Mouse (Mus musculus) retina, postnatal 1 day (tissue): ENCODE measurements at regions not wholly inside any gene's neighbourhood (a gene's known extent, or its start where the extent isn't known, plus 50 kb on each side); places are given as distances from the start of the nearest gene placed in this dataset.

Source experiments
- DNase-seq: peaks from one replicate; pipeline ENCODE4 v3.0.0-alpha.2; 2012

GRCm38 (mm10) chr4:150769043-150769442 is 84.7 kb upstream of the Errfi1 start:
- DNase-seq, result no peak

GRCm38 (mm10) chr4:150758467-150759237 is 95.1 kb upstream of the Errfi1 start:
- DNase-seq, result peak; percentile 58

- no peak for DNase-seq
Measured at GRCm38 (mm10) chr4:150757815-150758426, 95.8 kb upstream of the Errfi1 start.

- DNase-seq, result no peak
Measured at GRCm38 (mm10) chr4:150757291-150757741, 96.4 kb upstream of the Errfi1 start.

GRCm38 (mm10) chr4:150755446-150755845 is 98.3 kb upstream of the Errfi1 start:
- no peak for DNase-seq

GRCm38 (mm10) chr4:150752151-150752550 is 100.2 kb upstream of the Slc45a1 start:
- no peak for DNase-seq

GRCm38 (mm10) chr4:150750445-150751213 is 98.7 kb upstream of the Slc45a1 start:
- no peak for DNase-seq

GRCm38 (mm10) chr4:150749066-150749465 is 97.1 kb upstream of the Slc45a1 start:
- no peak for DNase-seq

GRCm38 (mm10) chr4:150748099-150749000 is 96.4 kb upstream of the Slc45a1 start:
- no peak for DNase-seq

GRCm38 (mm10) chr4:150746430-150746923 is 94.5 kb upstream of the Slc45a1 start:
- DNase-seq, result no peak

GRCm38 (mm10) chr4:150745529-150746429 is 93.8 kb upstream of the Slc45a1 start:
- DNase-seq, result peak; percentile 78

GRCm38 (mm10) chr4:150743508-150743907 is 91.5 kb upstream of the Slc45a1 start:
- no peak for DNase-seq

- peak; percentile 45 for DNase-seq
Measured at GRCm38 (mm10) chr4:150743103-150743502, 91.1 kb upstream of the Slc45a1 start.

- DNase-seq, result no peak
Measured at GRCm38 (mm10) chr4:150741810-150742209, 89.8 kb upstream of the Slc45a1 start.

- DNase-seq, result no peak
Measured at GRCm38 (mm10) chr4:150740167-150740566, 88.2 kb upstream of the Slc45a1 start.

GRCm38 (mm10) chr4:150738736-150739135 is 86.8 kb upstream of the Slc45a1 start:
- DNase-seq, result no peak

- DNase-seq, result peak; percentile 43
Measured at GRCm38 (mm10) chr4:150730061-150730812, 78.3 kb upstream of the Slc45a1 start.

GRCm38 (mm10) chr4:150726539-150726938 is 74.6 kb upstream of the Slc45a1 start:
- DNase-seq, result no peak

GRCm38 (mm10) chr4:150726136-150726480 is 74.1 kb upstream of the Slc45a1 start:
- DNase-seq, result no peak

GRCm38 (mm10) chr4:150725443-150726135 is 73.6 kb upstream of the Slc45a1 start:
- DNase-seq, result no peak
